Mouse (Mus musculus) monocyte, adult 5-6 weeks (primary cell): ENCODE results near the gene Ctsh. TPM values are rescaled to one million over a fixed set of nuclear protein-coding genes. Genes with fewer than 3 reads are reported as not detected.
"Not testable (repeated sequence)": the region's sequence is repeated elsewhere in the genome, so short reads cannot be mapped to it uniquely, and the experiment has no call there.

Source experiments
- ATAC-seq: fragments of 153-309, 156-312 bp; replicated peaks from 2 replicates; pipeline ENCODE4 v1.8.0; 2017; ENCODE audit warnings: mild to moderate bottlenecking; ENCODE audit not compliant: low TSS enrichment, insufficient number of reproducible peaks, severe bottlenecking, poor library complexity, low FRiP score
- total RNA-seq: library from RNA; stranded (forward); fragments of 200-1000, 200-491, 200-594 nt; gene quantifications from 3 replicates; pipeline ENCODE4 v1.2.3, GENCODE M21; 2017

Ctsh gene
- total RNA-seq, 1 experiment from 2014 or later: 169 TPM

DNA sequence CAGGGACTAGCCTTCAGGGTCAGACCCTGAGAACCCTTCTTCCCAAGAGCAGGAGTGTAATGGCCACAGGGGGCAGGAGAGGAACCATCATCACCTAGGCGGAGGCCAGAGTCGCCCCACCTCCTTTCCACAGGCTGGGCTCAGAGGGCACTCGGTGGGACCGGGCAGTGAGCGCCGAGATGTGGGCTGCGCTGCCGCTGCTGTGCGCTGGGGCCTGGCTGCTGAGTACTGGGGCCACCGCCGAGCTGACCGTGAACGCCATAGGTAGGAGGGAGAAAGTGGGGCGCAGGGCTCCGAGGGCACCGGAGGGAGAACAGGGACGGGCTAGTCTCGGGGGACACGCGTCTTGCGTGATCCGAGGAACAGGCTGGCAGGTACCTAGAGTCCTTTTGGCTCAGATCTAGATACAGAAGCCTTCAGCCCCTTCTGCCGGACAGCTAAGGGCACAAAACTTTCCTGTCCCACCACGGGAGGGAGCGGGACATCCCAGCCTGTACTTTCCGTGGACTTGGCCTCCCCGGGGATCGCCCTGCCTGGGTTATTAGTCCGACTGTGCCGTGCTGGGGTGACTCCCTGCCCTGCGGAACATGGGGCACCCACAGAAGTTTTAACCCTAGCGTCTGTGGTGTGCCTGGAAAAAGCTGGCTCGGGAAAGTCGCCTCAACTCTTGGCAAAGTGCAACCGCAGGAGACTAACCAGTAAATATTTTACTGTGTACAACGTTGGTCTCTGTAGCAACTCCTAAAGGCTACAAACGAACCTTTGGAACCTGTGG is 606 bp downstream of the Ctsh start:
- peak; percentile 96 for ATAC-seq

DNA sequence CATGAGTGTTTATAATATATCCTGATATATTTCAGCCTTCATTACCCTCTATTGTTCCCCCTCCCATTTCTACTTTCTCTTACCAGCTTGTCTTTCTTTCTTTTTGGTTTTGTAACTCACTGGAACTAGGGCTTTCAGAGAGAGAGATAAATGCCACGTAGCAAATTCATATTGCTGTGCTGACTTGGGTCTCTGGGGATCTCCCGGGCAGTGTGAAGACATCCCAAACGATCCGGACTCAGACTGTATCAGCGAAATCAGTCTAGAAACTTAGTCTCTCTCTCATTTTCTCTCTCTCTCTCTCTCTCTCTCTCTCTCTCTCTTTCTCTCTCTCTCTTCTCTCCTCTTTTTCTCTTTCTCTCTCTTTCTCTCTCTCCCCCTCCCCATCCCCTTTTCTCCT is 1.5 kb downstream of the Ctsh start:
- no peak for ATAC-seq

DNA sequence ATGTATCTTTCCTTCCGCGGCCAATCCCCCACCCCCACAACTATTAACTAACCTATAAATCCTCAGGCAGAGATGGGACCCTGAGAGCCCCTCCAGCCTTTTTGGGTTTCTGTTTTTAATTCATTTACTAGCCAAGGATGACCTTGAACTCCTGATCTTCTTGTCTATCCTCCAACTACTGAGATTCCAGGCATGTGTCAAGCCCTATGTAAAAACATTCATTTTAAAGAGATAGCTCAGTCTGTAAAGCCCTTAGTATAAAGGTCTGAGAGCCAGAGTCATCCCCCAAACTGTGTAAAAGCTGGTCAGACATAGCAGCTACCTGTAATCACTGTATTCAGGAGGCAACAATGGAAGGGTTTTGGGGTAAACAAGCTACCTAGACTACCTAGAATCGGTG is 2.0 kb downstream of the Ctsh start:
- no peak for ATAC-seq

DNA sequence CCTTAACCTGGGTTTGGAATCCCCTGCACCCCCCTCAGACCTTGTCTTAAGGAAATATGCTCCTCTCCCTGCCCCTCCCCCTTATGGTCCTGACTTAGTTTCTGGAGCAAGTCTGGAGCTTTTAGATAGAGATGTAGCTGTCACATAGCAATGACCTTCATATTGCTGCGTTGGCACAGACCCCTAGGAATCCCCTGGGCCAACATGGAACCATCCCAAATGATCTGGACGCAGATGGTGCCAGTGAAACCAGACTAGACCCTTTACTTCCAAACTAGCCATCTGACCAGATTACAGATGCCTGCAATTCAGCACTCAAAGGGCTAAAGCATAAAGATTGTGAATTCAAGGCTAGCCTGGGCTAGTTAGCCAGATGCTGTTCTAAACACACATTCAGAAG is 2.8 kb downstream of the Ctsh start:
- no peak for ATAC-seq

DNA sequence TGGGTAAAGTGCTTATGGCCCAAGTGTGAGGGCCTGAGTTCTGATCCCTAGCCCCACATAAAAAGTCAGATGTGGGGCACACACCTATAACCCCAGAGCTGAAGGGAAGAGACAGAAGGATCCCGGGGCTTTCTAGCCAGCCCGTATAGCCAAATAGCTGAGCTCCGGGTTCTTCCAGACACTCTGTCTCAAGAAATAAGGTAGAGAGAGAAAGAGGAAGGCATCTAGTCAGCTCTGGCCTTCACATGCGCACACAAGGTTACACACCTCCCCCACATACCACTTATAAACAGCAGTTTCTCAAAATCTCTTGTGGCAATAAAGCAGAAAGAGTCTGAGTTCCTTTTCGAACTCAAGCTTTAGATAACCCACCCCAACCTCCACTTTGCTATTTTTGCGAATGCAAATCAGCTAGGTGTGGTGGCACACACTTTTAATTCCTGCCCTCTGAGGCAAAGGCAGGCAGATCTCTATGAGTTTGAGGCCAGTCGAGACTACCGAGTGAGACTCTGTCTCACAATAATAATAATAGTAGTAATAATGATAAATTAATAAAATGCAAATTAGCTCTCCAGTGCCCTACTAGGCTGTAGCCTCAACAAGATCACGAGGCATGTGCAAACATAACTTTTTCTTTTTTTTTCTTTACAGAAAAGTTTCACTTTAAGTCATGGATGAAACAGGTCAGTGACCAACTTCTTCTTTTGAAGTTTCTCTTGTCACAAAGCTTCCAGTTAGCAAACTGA is 6.0 kb downstream of the Ctsh start:
- peak; percentile 60 for ATAC-seq

DNA sequence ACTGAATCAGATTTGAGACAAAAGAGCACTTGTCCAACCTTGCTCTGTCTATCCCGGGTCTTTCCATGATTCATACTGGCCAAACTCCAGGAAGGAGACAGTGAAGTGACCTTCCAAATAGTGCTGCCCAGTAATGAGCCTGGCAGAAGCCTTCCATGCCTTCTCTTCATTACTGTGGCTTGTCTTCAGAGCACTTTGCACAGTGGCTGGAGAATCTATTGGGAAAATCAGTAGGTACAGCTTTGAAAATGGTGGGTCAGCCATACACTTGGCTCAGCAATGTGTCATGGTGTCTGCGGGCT is 6.6 kb downstream of the Ctsh start:
- no peak for ATAC-seq

DNA sequence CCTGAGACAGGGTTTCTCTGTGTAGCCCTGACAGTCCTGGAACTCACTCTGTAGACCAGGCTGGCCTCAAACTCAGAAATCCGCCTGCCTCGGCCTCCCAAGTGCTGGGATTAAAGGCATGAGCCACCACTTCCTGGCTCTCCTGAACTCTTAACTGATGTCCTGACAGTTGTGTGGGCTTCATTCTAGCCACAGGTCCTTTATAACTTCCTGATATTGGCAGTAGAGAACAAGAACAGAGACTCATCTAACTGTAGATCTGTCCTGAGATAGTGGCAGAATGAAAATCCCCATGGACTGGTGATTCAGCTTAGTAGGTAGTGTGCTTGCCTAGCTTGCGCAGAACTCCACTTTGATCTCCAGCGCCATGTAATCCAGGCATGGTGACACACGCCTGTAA is 7.0 kb downstream of the Ctsh start:
- not testable (repeated sequence) for ATAC-seq

DNA sequence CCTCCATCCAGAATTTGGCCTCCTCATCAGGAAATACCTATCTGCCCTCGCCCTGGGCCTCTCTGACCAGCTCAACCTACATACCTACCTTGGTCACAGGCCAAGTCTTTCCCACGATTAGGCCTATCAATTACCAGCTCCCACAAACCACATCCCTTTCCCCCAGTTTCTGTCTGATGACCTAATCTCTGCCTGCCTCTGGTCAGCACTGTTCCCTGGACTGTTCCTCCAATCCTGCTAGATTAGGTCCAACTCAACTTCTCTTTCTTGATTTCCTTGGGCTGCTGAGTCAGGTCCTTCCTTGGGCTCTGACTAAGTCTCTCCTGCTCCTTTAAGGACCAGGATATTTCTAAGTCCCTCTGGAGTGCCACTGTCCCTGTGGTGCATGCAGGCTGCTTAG is 13.4 kb downstream of the Ctsh start:
- ATAC-seq: no peak

DNA sequence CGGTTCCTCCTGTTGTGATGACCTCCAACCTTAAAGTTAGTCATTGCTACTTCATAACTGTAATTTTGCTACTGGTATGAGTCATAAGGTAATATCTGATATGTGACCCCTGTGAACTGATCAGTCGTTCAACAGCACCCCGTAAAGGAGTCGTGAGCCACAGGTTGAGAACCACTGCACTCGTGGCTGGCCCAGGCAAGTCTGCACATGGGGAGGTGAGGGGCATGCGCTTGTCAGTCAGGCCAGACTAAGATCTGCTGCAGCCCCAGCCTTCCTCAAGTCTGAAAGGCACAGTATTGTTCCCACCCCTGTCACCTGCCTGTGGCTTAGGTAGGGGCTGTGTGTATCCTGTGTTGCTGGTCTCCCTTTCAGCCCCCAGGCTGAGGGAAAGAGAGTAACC is 14.8 kb downstream of the Ctsh start:
- ATAC-seq: no peak

DNA sequence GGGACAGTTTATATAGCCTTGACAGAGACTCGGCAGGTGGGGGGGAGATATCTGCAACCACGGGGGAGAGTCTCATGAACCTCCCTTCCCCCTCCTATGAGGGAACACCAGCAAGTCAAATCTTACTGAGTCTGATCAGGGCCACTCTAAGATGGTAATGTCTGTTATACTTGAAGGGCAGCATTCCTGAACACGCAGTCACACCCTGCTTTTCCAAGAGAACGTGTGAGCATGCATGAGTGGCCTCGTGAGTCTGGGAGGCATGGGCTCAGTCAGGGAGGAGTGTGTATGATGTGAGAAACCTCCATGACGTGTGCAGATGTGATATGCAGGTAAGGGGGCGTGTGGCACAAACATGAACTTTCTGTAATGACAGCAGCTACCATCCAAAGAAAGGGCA is 15.5 kb downstream of the Ctsh start:
- no peak for ATAC-seq

DNA sequence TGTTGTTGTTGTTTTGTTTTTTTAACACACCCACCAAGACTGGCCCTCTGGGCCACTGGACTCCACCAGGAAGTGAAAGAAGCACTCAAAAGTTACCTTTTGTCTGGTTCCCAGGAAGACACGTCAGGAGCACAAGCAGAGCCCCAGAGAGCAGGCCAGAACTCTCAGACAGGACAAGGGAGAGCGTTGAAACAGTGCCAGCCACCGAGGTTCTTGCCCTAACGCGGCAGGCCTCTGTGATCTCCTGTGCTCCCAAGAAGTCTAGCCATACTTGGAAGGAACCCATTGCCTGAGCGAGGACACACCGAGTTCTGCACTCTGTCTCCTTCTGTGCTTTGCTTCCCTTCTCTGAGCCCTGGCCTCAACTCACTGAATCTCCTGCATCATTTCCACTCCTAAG is 16.2 kb downstream of the Ctsh start:
- no peak for ATAC-seq

DNA sequence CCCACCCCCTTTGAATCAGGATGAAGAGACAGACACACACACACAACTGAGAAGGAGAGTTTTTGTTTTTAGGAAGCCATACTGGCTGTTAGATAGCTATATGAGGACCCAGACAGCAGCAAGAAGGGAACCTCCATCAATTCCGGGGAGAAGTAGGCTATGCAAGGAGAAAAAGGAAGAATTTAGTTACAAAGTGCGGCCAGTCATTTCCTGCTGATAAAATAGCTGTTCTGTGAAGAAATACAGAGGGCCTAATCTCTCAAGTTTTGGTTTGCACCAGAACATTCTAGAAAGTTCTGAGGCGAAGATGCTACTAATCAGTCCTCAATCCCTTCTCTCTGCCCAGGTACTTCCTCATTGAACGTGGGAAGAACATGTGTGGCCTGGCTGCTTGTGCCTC is 21.4 kb downstream of the Ctsh start:
- no peak for ATAC-seq

DNA sequence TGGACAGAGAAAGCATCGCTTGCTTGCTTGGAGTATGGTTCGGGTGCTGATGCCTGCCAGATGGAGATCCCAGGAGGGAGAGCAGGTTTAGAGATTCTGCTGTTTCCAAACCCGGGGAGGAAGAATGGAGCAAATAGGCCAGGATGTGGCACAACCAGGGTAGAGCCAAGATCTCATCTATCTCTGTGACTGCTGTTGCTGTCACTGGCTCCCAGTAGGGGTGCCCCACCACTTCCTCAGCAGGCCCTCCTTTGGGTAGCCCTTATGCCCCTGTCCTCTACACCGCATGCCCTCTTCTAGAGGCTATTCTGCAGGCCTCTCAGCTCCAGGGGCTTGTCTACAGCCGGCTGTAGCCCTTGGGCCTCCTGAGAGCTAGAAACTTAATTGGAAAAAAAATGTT is 22.2 kb downstream of the Ctsh start:
- no peak for ATAC-seq

DNA sequence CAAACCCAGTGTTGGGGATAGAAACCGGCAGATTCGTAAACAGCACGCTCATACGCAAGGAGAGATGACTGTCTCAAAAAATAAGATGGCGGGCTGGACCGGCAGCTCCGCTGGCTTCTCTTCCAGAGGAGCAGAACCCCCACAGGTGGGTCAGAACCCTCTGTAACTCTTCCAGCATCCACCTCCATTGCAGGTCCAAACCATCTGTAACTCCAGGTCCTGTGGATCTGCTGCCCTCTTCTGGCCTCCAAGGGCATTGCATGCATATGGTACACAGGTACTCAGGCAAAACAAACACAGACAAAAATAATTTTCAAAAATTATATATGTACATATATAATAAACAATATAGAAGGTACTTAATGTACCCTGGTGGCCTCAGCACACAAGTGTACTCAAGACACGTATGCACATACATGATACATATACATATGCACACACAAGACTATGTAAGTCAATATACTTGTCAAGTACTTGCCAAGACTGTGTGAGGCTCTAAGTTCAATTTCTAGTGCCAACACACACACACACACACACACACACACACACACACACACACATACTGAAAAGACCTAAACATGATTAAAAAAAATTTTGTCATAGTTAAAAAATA is 23.0 kb downstream of the Ctsh start:
- ATAC-seq: peak; percentile 58; the same call in 1 of the 2 replicates

DNA sequence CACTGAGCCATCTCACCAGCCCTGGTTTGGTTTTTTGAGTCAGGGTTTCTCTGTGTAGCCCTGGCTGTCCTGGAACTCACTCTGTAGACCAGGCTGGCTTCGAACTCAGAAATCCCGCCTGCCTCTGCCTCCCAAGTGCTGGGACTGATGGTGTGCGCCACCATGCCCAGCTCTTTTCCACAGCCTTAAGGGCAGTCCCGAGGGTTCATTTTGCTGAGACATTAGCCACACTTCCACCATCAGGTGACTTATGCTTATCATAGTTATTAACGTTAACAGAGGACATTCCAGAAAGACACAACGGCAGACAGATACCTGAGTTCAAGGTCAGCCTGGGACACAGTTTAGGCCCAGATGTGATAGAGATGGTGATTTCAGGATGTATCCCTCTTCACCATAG is 28.0 kb downstream of the Ctsh start:
- ATAC-seq: not testable (repeated sequence)

DNA sequence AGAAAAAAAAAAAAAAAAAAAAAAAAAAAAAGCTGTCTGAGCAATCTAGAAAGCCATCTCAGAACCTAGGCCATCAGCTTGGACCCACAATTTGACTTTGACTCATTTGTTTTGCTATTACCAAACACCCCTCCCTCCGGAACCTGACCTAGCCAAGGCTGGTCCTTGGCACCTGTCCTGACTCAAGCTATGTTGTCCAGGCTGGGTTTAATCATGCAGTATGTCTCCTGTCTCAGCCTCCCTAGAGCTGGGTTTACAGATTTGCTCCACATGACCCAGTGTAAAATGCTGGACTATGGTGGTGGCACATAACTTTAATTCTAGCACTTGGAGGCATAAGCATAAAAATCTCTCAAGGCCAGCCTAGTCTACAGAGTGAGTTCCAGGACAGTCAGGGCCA is 29.0 kb downstream of the Ctsh start:
- ATAC-seq: 0 out of 2 replicates have a peak, but pooled peaks have one; percentile 8

DNA sequence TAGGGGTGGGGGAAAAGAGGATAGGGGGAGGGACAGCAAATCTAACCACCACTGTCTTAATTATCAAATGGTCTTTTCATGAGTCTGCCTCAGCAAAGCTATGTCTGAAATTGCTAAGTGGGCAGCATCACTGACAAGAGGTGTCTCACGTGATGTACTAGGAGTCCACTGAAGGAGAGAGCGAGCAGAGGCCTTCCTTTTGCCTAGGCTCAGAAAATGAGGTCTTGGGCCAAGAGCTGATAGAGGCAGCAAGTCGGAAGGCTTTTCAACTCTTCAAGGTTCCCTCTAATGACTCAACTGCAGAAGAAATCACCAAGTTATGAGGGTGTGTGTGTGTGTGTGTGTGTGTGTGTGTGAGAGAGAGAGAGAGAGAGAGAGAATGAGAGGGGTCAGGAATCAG is 30.2 kb downstream of the Ctsh start:
- no peak for ATAC-seq

DNA sequence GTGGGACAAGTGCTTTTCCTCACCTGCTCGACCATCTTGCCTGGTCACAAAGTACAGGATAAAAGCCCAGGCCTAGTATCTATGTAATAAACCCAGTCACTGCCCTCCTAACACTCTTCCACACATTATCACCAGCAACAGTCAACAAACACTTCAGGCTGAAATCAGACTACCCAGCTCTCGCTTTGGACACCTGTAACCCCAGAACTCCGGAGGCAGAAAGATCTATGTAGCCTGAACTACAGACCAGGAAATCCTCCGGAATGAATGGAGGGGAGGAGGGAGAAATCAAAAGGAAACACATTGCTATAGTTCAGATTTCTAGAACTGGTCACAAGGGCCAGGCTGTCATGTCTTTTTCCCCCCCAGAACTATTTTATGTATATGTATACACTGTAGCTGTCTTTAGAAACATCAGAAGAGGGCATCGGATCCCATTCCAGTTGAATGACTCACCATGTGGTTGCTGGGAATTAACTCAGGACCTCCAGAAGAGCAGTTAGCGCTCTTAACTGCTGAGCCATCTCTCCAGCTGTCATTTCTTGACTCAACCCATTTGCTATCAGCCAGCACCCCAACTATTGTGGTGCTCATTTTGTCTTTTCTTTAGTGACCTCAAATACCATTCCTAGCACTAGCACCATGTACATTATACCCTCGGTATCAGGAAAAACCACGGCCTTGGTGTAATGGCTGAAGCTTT is 31.0 kb downstream of the Ctsh start:
- ATAC-seq: no peak

DNA sequence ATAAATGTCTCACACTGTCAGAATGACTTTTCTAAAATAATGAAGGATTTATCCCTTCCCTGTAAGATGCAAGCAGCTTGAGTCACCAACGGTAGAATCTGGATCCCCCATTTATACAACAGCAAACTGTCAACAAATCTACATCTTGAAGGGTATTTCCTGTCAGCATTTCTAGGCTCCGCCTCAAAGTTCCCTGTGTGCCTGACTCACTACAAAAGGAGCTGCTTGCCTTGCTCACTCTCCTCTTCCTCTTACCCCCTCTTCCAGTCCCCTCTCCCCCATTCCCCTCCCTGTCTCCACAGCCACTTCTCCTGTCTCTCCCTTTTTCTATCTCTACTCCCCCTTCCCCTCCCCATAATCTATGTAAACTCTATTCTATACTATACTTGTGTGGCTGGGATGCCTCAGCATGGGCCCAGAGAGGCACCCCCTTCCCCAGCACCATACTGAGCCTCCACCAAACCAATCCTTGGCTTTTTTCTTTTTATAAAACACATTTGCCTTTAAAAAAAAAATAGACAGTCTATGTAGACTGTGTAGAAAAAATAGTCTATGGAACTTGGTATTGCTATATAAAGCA is 34.0 kb downstream of the Ctsh start:
- 0 out of 2 replicates have a peak, but pooled peaks have one; percentile 15 for ATAC-seq
